Mouse (Mus musculus): ENCODE data around the gene Farp1. TPM values are rescaled to one million over a fixed set of nuclear protein-coding genes. Genes with fewer than 3 reads are reported as not detected.
A peak's percentile ranks its signal among the peaks of the same experiment; 100 is the strongest.

Farp1 gene
- polyA plus RNA-seq, 1 experiment from 2014 or later = 34.2 TPM

DNA sequence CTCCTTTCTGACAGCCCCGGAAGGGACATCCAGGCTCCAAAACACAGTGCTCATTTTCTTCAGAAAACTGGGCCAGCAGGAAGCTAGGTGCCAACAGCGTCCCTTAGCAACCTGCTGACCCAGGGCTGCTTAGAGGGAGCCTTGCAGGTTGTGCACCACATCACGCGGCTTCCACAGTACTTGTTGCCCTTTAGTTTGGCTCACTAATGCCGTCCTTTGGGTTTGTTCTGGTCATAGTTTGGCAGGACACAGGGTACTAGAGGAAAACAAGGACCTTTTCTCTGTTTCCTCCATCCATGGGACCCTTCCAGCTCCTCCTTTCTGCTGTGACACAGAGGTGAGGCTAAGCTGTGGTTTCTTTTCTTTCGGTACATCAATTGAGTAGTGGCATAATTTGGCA is 78.8 kb downstream of the Farp1 start:
- Histone ChIP-seq H3K4me3 (ENCODE audit: low read depth, low read length) (no peak overlapping the region), H3K36me3 (ENCODE audit: control insufficient read depth, insufficient read depth, low read length) (peaks cover 18% of the 10 kb centered on the region), H3K27me3 (replicated peaks; ENCODE audit: control insufficient read depth, insufficient read depth, low read length) (no peaks in the 10 kb centered on the region), H3K4me1 (ENCODE audit: control insufficient read depth, insufficient read depth, low read length) (peaks cover 19% of the 10 kb centered on the region), H3K9me3 (ENCODE audit: control insufficient read depth, low read length) (no peaks in the 10 kb centered on the region), H3K4me2 (ENCODE audit: low read depth, low read length) (no peak overlapping the region), H3K9ac (ENCODE audit: low read depth, low read length) (no peak overlapping the region), H3K27ac (replicated peaks; ENCODE audit: low read depth, low read length) (no peak overlapping the region)
- no peak for DNase-seq (ENCODE audit: low spot score)
- 85% methylated on average over 6 of the region's 6 CpGs for WGBS
- ATAC-seq (ENCODE audit: low read depth) = no peak

DNA sequence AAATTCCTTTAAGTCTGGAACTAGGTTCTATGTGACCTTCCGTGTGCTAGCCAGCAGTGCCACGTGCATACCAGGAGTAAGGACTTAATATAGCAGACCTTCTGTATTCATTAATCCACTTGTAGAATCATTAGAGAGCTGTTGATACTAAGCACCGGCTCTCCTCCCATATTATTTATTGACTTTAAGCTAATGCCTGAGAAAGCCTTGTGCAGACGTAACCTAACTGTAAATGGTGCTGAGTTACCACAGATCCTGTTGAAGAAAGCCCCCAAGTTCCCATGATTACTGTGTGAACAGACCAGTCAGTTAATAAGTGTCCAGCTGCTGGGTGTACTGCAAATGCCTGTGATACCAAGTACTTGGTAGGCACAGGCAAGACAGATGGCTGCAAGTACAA is 81.7 kb downstream of the Farp1 start:
- Histone ChIP-seq H3K4me3 (ENCODE audit: low read depth, low read length) (no peak overlapping the region), H3K27me3 (replicated peaks; ENCODE audit: control insufficient read depth, insufficient read depth, low read length) (no peaks in the 10 kb centered on the region), H3K9ac (ENCODE audit: low read depth, low read length) (no peak overlapping the region), H3K27ac (replicated peaks; ENCODE audit: low read depth, low read length) (no peak overlapping the region), H3K4me2 (ENCODE audit: low read depth, low read length) (no peak overlapping the region), H3K36me3 (ENCODE audit: control insufficient read depth, insufficient read depth, low read length) (peaks cover 22% of the 10 kb centered on the region), H3K4me1 (ENCODE audit: control insufficient read depth, insufficient read depth, low read length) (peaks cover 9% of the 10 kb centered on the region; the same call in 1 of the 2 replicates), H3K9me3 (ENCODE audit: control insufficient read depth, low read length) (no peaks in the 10 kb centered on the region)
- DNase-seq (ENCODE audit: low spot score) (no peak), ATAC-seq (ENCODE audit: low read depth) (no peak)
- 80% methylated on average over 4 of the region's 4 CpGs for whole genome bisulfite sequencing

DNA sequence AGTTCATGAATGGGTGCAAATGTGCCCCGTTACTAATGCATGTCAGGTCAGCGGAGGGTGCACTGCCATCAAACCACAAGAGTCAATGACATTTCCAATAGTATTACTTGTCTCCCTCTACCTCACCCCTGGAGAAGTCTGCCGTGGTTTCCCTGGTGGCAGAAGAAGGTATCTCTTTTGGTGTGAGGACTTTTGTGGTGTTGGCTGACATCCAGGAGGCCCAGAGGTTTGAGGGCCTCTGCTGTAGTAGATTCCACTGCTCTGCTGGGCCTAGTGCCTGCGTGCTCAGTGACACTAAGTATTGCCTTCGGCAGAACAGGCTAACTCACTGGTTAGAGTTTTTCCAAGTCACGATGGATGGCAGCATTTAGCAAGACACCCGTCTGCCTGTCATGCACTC is 83.9 kb downstream of the Farp1 start:
- no peaks in the 10 kb centered on the region for H3K9me3 ChIP-seq (ENCODE audit: control insufficient read depth, low read length)
- peak; percentile 68 for DNase-seq (ENCODE audit: low spot score)
- H3K4me1 ChIP-seq (ENCODE audit: control insufficient read depth, insufficient read depth, low read length) = peaks cover 21% of the 10 kb centered on the region
- no peak overlapping the region; the same call in 1 of the 2 replicates for H3K9ac ChIP-seq (ENCODE audit: low read depth, low read length)
- 0 out of 2 replicates have a peak, but pooled peaks have one; percentile 30 for ATAC-seq (ENCODE audit: low read depth)
- WGBS = 60% methylated on average over 7 of the region's 7 CpGs
- H3K27ac ChIP-seq (replicated peaks; ENCODE audit: low read depth, low read length) = no peak overlapping the region
- peaks cover 18% of the 10 kb centered on the region for H3K36me3 ChIP-seq (ENCODE audit: control insufficient read depth, insufficient read depth, low read length)
- H3K4me2 ChIP-seq (ENCODE audit: low read depth, low read length) = no peak overlapping the region
- no peaks in the 10 kb centered on the region for H3K27me3 ChIP-seq (replicated peaks; ENCODE audit: control insufficient read depth, insufficient read depth, low read length)
- no peak overlapping the region for H3K4me3 ChIP-seq (ENCODE audit: low read depth, low read length)

DNA sequence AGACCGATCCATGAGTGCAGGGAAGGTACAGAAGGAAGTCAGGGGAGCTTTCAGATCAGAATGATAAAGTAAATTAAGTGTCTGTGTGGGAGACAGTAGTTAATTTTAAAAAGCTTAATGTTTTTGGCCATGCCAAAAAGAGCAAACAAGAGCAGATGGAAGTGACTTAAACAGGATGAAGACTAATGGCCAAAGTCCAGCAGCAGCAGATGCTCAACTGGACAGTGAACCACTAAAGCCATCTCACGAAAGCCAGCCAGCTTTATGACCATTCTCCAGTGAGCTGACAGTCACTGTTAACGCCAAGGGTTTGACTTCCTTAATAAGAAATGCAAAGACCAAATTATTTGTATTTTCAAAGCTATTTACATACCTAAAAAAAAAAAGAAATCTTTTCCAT is 86.7 kb downstream of the Farp1 start:
- peaks cover 34% of the 10 kb centered on the region for H3K4me1 ChIP-seq (ENCODE audit: control insufficient read depth, insufficient read depth, low read length)
- H3K9me3 ChIP-seq (ENCODE audit: control insufficient read depth, low read length) = no peaks in the 10 kb centered on the region
- no peak overlapping the region for H3K4me3 ChIP-seq (ENCODE audit: low read depth, low read length)
- 77% methylated on average over 3 of the region's 3 CpGs for WGBS
- no peak overlapping the region for H3K4me2 ChIP-seq (ENCODE audit: low read depth, low read length)
- no peaks in the 10 kb centered on the region for H3K27me3 ChIP-seq (replicated peaks; ENCODE audit: control insufficient read depth, insufficient read depth, low read length)
- H3K36me3 ChIP-seq (ENCODE audit: control insufficient read depth, insufficient read depth, low read length) = peaks cover 4% of the 10 kb centered on the region; the same call in 1 of the 2 replicates
- DNase-seq (ENCODE audit: low spot score) = no peak
- ATAC-seq (ENCODE audit: low read depth) = no peak
- H3K27ac ChIP-seq (replicated peaks; ENCODE audit: low read depth, low read length) = no peak overlapping the region
- H3K9ac ChIP-seq (ENCODE audit: low read depth, low read length) = no peak overlapping the region

DNA sequence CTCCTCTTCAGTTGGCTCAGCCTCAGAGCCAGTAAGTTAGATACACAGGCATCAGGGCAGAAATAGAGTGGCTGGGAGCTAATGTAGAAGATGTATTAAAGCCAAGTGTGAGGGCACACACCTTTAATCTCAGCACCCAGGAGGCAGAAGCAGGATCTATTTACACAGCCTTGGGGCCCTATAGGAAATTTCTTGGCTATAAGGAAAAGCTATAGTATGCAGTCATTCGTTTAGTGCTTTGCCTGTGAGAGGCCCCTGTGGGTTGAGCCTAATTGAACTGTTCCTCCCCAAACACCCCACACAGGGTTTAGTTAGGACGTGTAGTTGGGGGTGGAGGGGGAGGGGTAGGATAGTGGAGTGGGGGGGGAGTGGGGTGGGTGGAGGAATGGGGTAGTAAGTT is 87.9 kb downstream of the Farp1 start:
- no peak overlapping the region for H3K4me2 ChIP-seq (ENCODE audit: low read depth, low read length)
- H3K27ac ChIP-seq (replicated peaks; ENCODE audit: low read depth, low read length) = 0 out of 2 replicates have a peak overlapping the region, but pooled peaks have one; percentile 28
- no peak overlapping the region for H3K4me3 ChIP-seq (ENCODE audit: low read depth, low read length)
- H3K27me3 ChIP-seq (replicated peaks; ENCODE audit: control insufficient read depth, insufficient read depth, low read length) = no peaks in the 10 kb centered on the region
- H3K9ac ChIP-seq (ENCODE audit: low read depth, low read length) = no peak overlapping the region
- H3K4me1 ChIP-seq (ENCODE audit: control insufficient read depth, insufficient read depth, low read length) = peaks cover 34% of the 10 kb centered on the region
- no peak for DNase-seq (ENCODE audit: low spot score)
- WGBS = 14% methylated on average over 2 of the region's 2 CpGs
- H3K36me3 ChIP-seq (ENCODE audit: control insufficient read depth, insufficient read depth, low read length) = peaks cover 4% of the 10 kb centered on the region; the same call in 1 of the 2 replicates
- H3K9me3 ChIP-seq (ENCODE audit: control insufficient read depth, low read length) = no peaks in the 10 kb centered on the region
- no peak; the same call in 1 of the 2 replicates for ATAC-seq (ENCODE audit: low read depth)

DNA sequence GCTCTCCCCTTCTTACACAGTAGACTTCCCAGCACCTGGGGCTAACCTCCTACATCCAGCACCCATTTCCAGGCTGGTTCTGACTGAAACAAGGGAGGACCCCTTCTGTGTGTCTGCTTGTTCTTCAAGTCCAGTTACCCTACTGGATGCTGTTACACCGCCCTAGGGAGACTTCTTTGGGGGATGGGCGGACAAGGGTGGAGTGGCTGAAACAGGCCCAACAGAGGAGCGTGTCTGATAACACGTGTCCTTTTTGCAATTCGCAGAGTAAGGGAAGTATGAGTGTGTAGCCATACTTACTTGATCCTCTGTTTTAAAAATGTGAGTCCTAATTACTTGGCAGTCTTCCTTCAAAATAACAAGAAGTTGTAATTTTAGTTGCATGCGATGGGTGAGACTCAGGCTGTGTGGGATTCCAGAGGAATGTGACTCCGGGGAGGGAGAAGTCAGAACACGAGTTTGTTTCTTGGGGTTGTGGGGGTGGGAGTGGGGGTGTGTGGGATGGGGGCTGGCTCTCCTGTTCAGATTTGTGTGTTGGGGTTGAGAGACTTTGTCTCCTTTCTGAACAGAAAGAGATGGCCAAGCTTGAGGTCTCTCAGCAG is 89.5 kb downstream of the Farp1 start:
- H3K36me3 ChIP-seq (ENCODE audit: control insufficient read depth, insufficient read depth, low read length) = peaks cover 4% of the 10 kb centered on the region; the same call in 1 of the 2 replicates
- peak overlapping the region; percentile 68 for H3K27ac ChIP-seq (replicated peaks; ENCODE audit: low read depth, low read length)

DNA sequence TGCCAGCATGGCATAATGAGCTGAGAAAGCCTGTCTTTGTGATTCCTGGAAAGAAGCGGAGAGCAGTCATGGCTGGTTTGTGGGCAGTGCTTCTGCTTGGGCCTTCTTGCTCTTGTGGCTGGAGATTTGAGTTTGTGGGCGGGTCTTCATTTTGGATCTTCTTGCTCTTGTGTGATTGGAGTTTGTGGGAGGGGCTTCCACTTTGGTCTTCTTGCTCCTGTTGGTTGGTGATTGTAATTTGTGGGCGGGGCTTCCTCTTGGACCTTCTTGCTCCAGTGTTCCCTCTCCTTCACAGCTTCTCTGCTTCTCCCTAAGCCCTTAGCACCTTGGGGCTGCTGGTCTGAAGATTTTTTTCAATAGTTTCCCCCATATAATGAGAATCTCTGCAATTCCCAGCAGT is 90.7 kb downstream of the Farp1 start:
- 85% methylated on average over 3 of the region's 3 CpGs for WGBS
- Histone ChIP-seq H3K4me2 (ENCODE audit: low read depth, low read length) (no peak overlapping the region), H3K27me3 (replicated peaks; ENCODE audit: control insufficient read depth, insufficient read depth, low read length) (no peaks in the 10 kb centered on the region), H3K27ac (replicated peaks; ENCODE audit: low read depth, low read length) (peak overlapping the region; percentile 68), H3K4me1 (ENCODE audit: control insufficient read depth, insufficient read depth, low read length) (peaks cover 29% of the 10 kb centered on the region), H3K36me3 (ENCODE audit: control insufficient read depth, insufficient read depth, low read length) (no peaks in the 10 kb centered on the region), H3K9me3 (ENCODE audit: control insufficient read depth, low read length) (no peaks in the 10 kb centered on the region), H3K9ac (ENCODE audit: low read depth, low read length) (no peak overlapping the region), H3K4me3 (ENCODE audit: low read depth, low read length) (no peak overlapping the region)
- ATAC-seq (ENCODE audit: low read depth) (no peak), DNase-seq (ENCODE audit: low spot score) (no peak)

More for the DNA sequence above, 89.5 kb downstream of the Farp1 start:
- H3K4me1 ChIP-seq (ENCODE audit: control insufficient read depth, insufficient read depth, low read length) = peaks cover 28% of the 10 kb centered on the region
- H3K9me3 ChIP-seq (ENCODE audit: control insufficient read depth, low read length) = no peaks in the 10 kb centered on the region
- no peak overlapping the region for H3K4me2 ChIP-seq (ENCODE audit: low read depth, low read length)
- no peaks in the 10 kb centered on the region for H3K27me3 ChIP-seq (replicated peaks; ENCODE audit: control insufficient read depth, insufficient read depth, low read length)
- ATAC-seq (ENCODE audit: low read depth) (peak; percentile 58), DNase-seq (ENCODE audit: low spot score) (peak; percentile 80)
- H3K4me3 ChIP-seq (ENCODE audit: low read depth, low read length) = no peak overlapping the region
- 63% methylated on average over 8 of the region's 8 CpGs for WGBS
- H3K9ac ChIP-seq (ENCODE audit: low read depth, low read length) = no peak overlapping the region

DNA sequence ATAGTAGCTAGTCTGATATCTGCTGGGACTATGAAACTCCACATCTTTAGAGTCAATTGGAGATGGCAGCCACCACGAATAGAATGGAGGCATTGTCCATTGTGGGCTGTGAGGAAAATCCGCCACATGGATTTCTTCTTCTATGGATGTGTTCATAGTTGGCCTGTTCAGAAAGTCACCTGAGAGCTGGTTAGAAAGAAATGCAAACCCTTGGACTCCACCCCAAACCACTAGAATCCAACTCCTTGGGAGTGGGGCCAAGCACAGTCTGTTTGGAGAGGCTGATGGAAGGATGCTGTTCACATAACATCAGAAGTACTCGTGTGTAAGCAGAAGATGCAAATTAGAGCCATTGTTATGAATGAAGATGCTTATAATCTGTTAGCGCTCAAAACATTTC is 91.3 kb downstream of the Farp1 start:
- no peaks in the 10 kb centered on the region for H3K36me3 ChIP-seq (ENCODE audit: control insufficient read depth, insufficient read depth, low read length)
- WGBS = 71% methylated on average over 4 of the region's 4 CpGs
- no peak overlapping the region for H3K4me2 ChIP-seq (ENCODE audit: low read depth, low read length)
- H3K4me3 ChIP-seq (ENCODE audit: low read depth, low read length) = no peak overlapping the region
- H3K4me1 ChIP-seq (ENCODE audit: control insufficient read depth, insufficient read depth, low read length) = peaks cover 29% of the 10 kb centered on the region
- H3K27me3 ChIP-seq (replicated peaks; ENCODE audit: control insufficient read depth, insufficient read depth, low read length) = no peaks in the 10 kb centered on the region
- H3K9me3 ChIP-seq (ENCODE audit: control insufficient read depth, low read length) = no peaks in the 10 kb centered on the region
- H3K9ac ChIP-seq (ENCODE audit: low read depth, low read length) = no peak overlapping the region
- peak overlapping the region; percentile 68 for H3K27ac ChIP-seq (replicated peaks; ENCODE audit: low read depth, low read length)
- DNase-seq (ENCODE audit: low spot score) = peak; percentile 62
- ATAC-seq (ENCODE audit: low read depth) = no peak
